Mouse (Mus musculus) layer of hippocampus, adult 2 months (tissue): Measurements from ENCODE around the gene Ssbp2. TPM values are rescaled to one million over a fixed set of nuclear protein-coding genes. Genes with fewer than 3 reads are reported as not detected.

Experiments used
- DNase-seq, 2 experiments: peaks; one replicate each; pipeline ENCODE4 v3.0.0; 2022; ENCODE audit warnings: low spot score in 2 of 2
- H3K27ac ChIP-seq: fragments of 200-600 bp; 2 replicates; pipeline ENCODE4 v1.8.1; 2022
- H3K4me3 ChIP-seq: fragments of 200-600 bp; 2 replicates; pipeline ENCODE4 v1.8.1; 2022; ENCODE audit warnings: mild to moderate bottlenecking
- CTCF ChIP-seq: fragments of 200-600 bp; conservative IDR thresholded peaks from 2 replicates; pipeline ENCODE4 v1.8.1; 2022; ENCODE audit warnings: antibody characterized with exemption, mild to moderate bottlenecking, moderate library complexity
- total RNA-seq, 2 experiments: library from RNA; stranded (reverse); gene quantifications; 2 replicates each; pipeline ENCODE4 v1.2.3; 2021

The Ssbp2 gene
- total RNA-seq, 2 experiments from 2014 or later: 128 to 131 TPM

DNA sequence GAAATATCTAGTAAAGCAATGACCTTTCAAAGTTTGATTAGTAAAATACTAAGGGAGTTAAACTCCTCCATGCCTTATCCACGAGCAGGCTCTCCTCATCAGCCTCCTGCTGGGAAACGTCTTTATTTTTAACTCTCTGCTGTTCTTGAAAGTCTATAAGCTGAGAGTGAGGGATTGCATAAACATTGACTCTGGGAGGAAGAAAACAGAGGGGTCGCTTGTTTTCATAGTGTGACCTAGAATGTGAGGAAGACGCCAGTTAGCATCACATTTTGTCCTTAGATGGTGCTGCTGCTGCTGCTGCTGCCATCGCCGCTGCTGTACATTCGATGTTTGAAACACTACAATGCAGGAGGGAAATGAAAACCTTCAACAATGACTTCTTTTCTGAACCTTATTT, 233.5 kb downstream of the Ssbp2 start:
- TF ChIP-seq CTCF: no peak
- Histone ChIP-seq H3K4me3 (no peak overlapping the region), H3K27ac (no peak overlapping the region)
- DNase-seq: no peak

DNA sequence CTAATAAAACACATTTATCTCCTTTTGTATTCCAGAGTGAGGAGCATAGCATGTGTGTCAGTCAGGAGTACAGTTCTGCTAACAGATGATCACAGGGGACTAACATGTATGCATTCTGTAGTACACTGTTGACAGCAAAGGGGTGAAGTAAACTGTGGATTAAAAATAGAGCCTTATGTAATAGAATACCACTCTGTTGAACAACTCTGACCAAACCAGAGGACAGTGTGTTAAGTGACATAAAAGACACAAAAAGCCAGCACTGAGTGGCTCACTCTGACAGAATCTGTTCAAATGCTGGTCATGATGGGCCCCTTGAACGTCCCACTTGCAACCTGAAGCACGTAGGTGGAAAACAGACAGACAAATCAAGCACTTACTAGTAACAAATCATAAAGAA, 235.3 kb downstream of the Ssbp2 start:
- TF ChIP-seq CTCF: no peak
- Histone ChIP-seq H3K27ac (no peak overlapping the region), H3K4me3 (no peak overlapping the region)

DNA sequence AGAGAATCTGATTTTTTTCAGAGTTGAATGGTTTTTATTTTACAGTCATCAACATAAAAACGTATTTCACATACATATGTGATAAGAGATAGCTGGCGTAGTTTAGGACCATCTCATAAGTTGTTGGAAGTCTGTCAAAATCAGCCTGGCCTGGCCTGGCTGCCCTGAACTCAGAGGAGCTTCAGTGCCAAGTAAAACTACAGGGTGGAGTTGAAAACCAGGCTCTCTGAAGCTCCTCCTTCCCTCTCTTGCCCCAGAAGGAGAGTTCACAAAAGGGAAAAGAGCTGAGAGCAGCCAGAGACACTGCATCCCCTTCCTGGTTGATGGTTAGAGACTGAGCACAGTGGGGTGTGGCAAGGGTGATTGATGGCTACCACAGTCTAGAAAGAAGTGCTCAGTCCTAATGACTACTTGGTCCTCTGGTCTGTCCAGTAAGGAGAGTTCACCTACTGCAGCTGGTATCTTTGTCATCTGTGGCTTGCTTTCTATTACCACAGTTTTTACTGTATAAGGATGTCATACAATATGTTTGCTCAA, 236.1 kb downstream of the Ssbp2 start:
- Histone ChIP-seq H3K27ac (no peak overlapping the region), H3K4me3 (no peak overlapping the region)
- TF ChIP-seq CTCF: no peak
- no peak for DNase-seq

More for the DNA sequence above, 235.3 kb downstream of the Ssbp2 start:
- no peak for DNase-seq

DNA sequence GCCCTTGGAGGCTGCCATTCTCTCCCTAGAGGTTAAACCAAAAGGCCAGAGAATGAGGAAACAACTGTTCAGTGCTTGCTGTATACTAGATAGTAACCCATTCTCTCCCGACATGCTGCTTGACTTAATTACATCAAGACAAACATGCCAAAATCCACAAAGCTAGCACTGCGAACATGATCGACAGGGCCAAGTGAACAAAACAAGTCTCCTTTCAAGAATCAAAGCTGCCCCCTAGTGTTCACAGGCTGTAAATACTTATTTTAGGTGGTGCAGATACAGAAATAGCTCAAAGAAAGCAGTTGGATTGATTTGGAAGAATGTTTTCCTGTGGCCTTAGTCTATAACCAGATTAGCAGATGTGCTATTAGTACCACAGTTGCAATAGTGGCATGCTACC, 236.9 kb downstream of the Ssbp2 start:
- Histone ChIP-seq H3K4me3 (no peak overlapping the region), H3K27ac (no peak overlapping the region)
- DNase-seq: peak in 1 of 2 experiments; percentile 49
- TF ChIP-seq CTCF: peak; percentile 78

DNA sequence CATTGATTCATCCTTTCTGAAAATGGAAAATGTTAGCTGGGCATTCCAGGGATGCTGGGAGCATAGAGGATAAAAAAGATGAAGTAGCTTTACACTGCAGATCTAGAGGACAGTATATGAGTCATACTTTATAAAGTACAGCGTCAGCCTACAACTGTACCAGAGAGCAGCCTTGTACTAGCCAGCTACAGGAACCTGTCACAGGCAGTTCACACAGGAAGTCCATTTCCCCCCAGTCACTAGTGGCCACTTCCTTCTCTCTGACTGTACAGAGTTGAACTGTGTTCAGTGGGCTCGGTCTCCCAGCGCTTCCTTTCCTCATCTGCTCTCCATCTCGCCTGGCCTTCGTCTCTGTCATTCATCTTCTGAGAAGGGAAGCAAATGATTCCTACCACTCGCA, 242.3 kb downstream of the Ssbp2 start:
- TF ChIP-seq CTCF: no peak
- DNase-seq: no peak
- Histone ChIP-seq H3K4me3 (no peak overlapping the region), H3K27ac (no peak overlapping the region)

DNA sequence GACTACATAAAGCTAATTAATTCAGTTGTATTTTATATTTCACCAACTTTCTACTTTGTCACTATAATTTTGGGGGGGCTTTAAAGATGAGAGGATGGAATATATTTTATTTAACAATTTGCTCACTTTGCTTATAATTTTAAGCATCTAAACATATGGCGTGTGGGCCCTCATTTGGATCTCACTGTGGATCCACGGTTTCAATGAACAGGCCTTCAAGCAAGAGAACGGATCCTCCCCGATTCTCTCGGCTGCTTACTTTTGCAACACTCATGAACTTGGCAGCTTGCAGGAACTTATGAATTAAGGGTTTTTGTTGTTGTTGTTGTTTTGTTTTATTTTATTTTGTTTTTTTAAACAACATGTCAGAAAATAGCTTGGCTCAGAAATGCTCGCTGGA, 259.4 kb downstream of the Ssbp2 start:
- Histone ChIP-seq H3K4me3 (no peak overlapping the region), H3K27ac (no peak overlapping the region)
- TF ChIP-seq CTCF: no peak
- peak in 1 of 2 experiments; percentile 52 for DNase-seq

DNA sequence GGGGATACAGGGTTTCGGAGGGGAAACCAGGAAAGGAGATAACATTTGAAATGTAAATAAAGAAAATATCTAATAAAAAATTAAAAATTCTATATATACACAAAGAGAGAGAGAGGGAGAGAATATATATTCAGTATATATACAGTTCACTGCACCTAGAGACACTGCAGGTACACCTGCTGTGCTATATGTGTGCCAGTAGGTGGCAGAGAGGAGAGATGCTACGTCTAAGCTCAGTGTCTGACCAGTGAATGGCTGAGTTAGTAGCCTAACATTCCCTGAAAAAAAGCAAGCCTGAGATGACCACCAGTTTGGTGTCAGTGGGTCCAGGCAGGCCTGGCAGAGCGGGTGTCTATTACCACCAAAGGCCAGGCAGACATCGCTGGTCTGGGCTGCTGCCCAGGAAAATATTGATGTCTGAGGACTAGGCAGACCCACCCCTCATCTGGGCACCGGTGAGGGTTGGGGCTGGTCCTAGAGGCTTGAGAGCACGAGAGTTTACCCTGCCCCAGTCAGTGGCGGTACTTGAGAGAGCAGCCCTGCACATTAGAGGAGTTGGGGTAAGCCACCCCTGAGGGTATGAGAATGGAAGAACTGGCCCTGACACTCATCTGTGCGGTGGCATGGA, 263.1 kb downstream of the Ssbp2 start:
- H3K27ac ChIP-seq: no peak overlapping the region
- H3K4me3 ChIP-seq: no peak overlapping the region
- peak; percentile 73 for TF ChIP-seq CTCF
- no peak for DNase-seq

DNA sequence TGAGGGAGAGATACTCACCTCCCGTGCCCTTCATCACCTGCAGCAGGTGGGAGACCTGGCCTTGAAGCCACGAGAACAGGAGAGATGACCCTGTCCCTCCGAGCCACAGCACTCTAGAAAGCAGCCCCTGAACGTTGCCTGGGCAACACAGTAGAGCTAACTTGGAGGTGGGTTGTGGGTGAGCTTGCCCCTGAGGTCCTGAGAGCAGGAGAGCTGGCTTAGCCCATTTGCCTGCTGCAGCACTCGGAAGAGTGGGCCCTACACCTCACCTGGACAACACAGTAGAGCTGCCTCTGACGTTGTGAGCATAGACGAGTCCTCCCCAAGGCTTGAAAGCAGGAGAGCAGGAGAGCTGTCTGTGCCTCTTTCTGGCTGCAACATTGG, 263.6 kb downstream of the Ssbp2 start:
- no peak overlapping the region for H3K4me3 ChIP-seq
- no peak for DNase-seq
- no peak for TF ChIP-seq CTCF
- H3K27ac ChIP-seq: no peak overlapping the region

DNA sequence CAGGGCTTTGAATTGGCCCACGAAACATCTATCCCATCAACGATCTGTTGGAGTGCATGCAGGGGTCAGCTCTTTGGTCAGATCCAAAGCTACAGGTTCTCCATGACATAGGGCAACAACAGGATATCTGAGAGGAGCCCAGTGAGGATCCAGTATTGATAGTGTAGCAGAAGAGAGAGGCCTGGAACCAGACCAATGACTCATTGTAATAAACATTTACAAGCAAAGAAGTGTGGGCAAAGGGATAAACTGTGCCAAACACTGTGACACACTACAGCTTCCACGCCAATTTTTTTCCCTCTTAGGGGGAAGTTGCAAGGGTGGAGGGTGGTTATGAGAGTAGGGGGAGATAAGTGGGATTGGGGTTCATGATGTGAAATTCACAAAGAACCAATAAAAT, 264.1 kb downstream of the Ssbp2 start:
- no peak for DNase-seq
- Histone ChIP-seq H3K27ac (no peak overlapping the region), H3K4me3 (no peak overlapping the region)
- TF ChIP-seq CTCF: no peak

DNA sequence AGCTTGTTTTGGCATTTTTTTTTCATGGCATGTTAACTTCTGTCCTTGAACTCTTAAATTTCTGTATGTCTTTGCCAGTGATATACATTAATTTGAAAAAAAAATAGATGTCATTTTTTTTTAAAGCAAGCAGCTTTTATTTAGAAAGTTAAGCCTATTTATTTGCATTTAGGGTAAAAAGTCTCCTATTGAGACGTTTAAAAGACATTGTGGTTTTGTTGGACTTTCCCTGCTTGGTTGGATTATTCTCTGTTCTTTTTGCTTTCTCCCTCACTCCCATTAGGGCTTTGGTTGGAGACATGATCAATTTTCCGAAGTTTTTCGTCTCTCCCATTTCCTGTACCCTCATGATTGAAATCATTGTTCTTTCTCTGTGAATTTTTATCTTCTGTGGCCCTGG, 265.0 kb downstream of the Ssbp2 start:
- DNase-seq: no peak
- no peak for TF ChIP-seq CTCF
- Histone ChIP-seq H3K4me3 (no peak overlapping the region), H3K27ac (no peak overlapping the region)

DNA sequence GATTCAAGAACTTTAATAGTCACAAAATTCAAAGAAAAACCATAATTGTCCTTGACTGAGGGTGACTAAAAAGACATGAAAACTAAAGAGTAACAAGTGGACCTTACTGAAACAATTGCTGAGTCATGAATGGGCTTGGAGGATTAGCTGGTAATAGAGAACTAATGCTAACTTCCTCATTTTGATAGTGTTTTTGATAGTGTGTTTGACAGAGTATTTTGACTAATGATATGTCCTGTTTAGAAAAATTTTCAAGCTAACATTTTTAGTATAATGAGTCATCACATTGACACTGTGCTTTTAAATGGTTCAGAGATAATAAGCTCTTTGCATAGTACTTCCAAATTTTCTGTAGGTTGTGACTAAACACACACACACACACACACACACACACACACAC, 267.8 kb downstream of the Ssbp2 start:
- no peak for DNase-seq
- TF ChIP-seq CTCF: no peak
- no peak overlapping the region for H3K4me3 ChIP-seq
- no peak overlapping the region for H3K27ac ChIP-seq

DNA sequence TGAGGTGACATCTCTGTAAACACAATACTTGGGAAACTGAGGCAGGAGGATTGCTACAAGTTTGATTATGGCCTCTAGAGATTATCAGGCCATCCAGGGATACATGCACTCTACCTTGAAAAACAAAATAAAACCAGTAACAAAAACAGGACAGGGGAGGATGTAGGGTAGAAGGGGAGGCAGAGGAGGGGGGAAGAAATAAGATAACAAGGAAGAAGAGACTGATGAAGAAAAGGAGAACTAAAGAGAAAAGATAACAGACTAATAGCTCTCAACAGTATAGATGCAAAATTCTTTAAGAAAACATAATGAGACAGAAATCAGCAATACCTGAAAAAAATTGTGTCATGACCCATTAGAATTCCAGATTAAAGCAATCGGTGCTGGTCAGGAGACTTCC, 277.1 kb downstream of the Ssbp2 start:
- no peak overlapping the region for H3K27ac ChIP-seq
- H3K4me3 ChIP-seq: no peak overlapping the region
- no peak for TF ChIP-seq CTCF
- DNase-seq: no peak

DNA sequence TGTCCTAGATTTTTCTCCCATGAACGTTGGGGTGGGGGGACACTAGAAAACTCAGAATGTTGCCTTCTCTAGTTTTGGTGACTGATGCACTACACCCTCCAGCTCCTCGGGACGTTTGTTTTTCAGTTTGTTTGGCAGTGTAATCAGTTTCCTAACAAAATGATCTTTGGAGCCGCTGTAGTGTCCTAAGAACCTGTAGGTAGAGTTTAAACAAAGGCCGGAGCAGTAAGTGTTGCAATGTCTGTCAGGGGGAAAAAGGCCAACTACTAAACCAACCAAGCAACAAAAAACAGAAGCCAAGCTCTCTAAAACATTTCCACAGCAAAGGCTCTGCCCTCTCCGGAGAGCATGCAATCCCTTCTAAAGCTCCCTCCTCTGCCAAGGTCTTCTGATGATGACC, 280.8 kb downstream of the Ssbp2 start:
- DNase-seq: no peak
- Histone ChIP-seq H3K4me3 (peak overlapping the region; percentile 61), H3K27ac (peak overlapping the region; percentile 75)
- TF ChIP-seq CTCF: no peak

DNA sequence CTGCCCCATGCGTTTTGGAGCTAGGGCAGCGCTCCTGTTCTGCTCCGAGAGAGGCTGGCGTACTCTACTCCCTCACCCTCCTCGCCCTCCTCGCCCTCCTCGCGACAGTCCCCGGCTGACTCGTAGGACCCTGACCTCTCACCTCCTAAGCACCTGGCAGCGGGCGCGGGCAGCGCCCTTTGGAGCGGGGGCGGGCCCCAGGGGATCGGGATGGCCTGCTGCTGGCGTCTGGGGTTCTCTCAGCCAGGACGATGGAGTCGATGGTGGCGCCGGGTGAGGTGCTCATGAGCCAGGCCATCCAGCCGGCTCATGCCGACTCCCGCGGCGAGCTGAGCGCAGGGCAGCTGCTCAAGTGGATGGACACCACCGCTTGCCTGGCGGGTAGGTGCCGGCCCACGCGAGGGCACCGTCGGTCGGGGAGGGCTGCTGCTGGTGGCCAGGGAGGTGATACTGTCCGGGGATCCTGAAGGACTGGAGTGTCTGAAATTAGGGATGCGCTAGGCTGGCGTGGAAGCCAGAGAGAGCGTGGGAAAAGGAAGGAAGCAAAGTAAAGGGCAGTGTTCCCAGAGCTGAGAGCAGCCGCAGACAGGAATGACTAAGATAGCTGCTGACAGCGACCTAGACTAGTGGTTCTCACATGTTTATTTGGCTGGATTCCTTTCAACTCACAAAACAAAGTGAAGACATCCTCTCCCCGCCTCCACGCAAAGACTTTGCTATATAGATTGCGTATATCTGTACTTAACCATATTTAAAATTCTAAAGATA, 281.4 kb downstream of the Ssbp2 start, which contains the start of gene Acot12:
Acot12 (plus strand) TSS at position 233 of the 768 bp plus-strand sequence.
- TF ChIP-seq CTCF: no peak
- Histone ChIP-seq H3K27ac (peak within 1 kb of the TSS; percentile 75), H3K4me3 (peak within 1 kb of the TSS; percentile 61)
- peak in 1 of 2 experiments; percentile 16 for DNase-seq
